Mouse (Mus musculus) forelimb bud, embryonic 11.5 days (tissue): ENCODE results near the gene Riok2.
"Not testable (repeated sequence)": the region's sequence is repeated elsewhere in the genome, so short reads cannot be mapped to it uniquely, and the experiment has no call there.

Experiments
- DNase-seq: peaks from one replicate; pipeline ENCODE4 v3.0.0-alpha.2; 2012; ENCODE audit warnings: low read depth, low spot score

Riok2 gene

GRCm38 (mm10) chr17:17373918-17374910 lies at the start of gene Riok2:
Gene Riok2 (plus strand): TSS chr17:17374309.
- peak; percentile 98 for DNase-seq

DNA sequence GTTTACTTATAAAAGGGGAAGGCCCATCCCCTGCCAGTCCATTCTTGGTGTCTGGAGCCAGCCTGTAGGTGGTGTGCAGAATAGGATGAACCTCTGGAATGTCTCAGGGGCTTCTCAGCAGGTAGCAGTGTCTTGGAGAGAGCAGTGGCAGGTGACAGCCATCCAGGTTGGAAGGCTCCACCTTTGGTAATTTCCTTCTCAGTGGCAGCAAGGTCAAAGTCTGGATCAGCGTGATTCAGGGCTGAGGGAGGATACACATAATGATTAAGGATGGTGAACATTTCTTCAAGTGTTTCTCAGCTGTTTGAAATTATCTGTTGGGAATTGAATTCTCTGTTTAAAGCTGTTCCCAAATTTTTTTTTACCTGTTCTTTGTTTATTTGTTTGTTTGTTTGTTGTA lies 48.1 kb upstream of the Riok2 start:
- DNase-seq, result not testable (repeated sequence)

GRCm38 (mm10) chr17:17326636-17327035 lies 47.5 kb upstream of the Riok2 start:
- no peak for DNase-seq

GRCm38 (mm10) chr17:17345374-17346183 lies 28.5 kb upstream of the Riok2 start:
- DNase-seq, result not testable (repeated sequence)

DNA sequence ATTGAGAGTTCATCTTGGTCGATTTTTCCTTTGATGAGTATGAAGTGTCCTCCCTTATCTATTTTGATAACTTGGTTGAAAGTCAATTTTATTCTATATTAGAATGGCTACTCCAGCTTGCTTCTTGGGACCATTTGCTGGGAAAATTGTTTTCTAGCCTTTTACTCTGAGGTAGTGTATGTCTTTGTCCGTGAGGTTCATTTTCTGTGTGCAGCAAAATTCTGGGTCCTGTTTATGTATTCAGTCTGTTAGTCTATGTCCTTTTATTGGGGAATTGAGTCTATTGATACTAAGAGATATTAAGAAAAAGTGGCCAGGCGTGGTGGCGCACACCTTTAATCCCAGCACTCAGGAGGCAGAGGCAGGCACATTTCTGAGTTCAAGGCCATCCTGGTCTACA lies 27.8 kb upstream of the Riok2 start:
- DNase-seq, result not testable (repeated sequence)

- DNase-seq, result no peak
Observed at GRCm38 (mm10) chr17:17373550-17373917, 575 bp upstream of the Riok2 start.

GRCm38 (mm10) chr17:17375581-17375980 lies 1.5 kb downstream of the Riok2 start:
- no peak for DNase-seq

- no peak for DNase-seq
Observed at GRCm38 (mm10) chr17:17383703-17384102, 9.6 kb downstream of the Riok2 start.

GRCm38 (mm10) chr17:17384502-17384901 lies 10.4 kb downstream of the Riok2 start:
- DNase-seq, result no peak

DNA sequence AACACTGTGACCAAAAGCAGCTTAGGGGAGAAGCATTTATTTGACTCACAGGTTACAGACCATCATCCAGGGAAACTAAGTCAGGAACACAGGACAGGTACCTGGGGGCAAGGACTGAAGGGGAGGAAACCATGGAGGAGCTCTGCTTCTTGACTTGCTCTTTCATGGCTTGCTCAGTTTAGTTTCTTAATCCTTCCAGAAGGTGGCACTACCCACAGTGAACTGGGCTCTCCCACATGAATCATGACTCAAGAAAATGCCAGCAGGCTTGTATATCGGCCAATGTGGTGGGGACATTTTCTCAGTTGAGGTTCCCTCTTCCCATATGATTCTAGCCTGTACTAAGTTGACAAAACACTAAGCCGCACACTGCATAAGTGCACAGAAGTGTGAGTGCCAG lies 12.0 kb downstream of the Riok2 start:
- no peak for DNase-seq

DNA sequence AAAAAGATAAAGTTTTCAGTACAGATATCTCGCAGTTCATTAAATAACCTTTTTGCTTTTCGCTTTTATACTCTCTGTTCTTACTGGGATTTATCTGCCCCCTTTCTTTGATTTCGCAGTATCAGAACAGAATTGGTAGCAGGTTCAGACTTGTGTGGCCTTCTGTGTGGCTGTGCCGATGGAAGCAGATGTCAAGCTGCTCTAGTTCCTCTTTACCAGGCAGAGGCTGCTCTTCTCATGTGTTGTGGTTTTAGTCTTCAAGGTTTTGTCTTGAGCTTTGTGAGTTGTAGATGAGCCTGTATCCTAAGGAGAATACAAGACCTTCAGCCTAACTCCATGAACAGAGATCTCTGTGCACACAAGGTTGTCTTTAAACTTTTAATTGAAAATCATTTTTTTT lies 17.7 kb downstream of the Riok2 start:
- DNase-seq, result no peak

DNA sequence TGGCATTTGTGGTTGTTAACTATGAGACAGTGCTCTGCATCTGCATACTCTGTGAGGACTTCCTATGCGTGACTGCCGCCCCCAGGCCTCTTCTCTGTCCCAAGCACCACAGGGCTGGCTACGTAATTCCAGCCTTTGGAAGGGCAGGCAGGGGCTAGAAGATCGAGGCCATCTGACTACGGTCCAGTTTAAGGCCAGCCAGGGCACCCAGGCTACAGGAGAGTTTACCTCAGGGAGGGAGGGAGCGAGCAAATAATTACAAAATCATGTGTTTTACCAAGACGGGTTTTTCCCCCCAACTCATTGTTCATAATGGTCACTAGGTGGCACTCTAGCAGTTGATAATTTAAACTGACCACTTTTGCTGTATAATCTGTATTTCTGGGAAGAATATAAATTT lies 18.8 kb downstream of the Riok2 start:
- DNase-seq, result no peak

- no peak for DNase-seq
Observed at GRCm38 (mm10) chr17:17393300-17393699, 19.2 kb downstream of the Riok2 start.

GRCm38 (mm10) chr17:17394336-17394735 lies 20.2 kb downstream of the Riok2 start:
- peak; percentile 84 for DNase-seq

- no peak for DNase-seq
Observed at GRCm38 (mm10) chr17:17396869-17397268, 22.8 kb downstream of the Riok2 start.

DNA sequence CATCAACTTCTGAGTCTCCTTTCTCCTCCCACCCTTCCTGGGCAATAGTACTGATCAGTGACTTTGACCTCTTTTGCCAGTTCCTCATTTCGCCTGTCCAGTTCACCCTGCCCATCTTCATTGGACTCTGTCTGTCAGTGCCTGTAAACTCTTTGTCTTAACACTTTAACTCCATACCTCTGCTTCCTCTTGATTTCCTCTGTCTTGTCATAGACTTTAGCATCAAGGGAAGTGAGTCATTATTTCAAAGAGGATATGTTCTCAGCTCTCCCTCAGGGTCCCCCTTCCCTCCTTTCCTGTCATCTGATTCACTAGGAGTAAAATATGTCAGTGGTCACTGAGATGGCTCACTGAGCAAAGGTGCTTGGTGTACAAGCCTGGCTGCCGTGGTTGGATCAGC lies 24.6 kb downstream of the Riok2 start:
- no peak for DNase-seq

DNA sequence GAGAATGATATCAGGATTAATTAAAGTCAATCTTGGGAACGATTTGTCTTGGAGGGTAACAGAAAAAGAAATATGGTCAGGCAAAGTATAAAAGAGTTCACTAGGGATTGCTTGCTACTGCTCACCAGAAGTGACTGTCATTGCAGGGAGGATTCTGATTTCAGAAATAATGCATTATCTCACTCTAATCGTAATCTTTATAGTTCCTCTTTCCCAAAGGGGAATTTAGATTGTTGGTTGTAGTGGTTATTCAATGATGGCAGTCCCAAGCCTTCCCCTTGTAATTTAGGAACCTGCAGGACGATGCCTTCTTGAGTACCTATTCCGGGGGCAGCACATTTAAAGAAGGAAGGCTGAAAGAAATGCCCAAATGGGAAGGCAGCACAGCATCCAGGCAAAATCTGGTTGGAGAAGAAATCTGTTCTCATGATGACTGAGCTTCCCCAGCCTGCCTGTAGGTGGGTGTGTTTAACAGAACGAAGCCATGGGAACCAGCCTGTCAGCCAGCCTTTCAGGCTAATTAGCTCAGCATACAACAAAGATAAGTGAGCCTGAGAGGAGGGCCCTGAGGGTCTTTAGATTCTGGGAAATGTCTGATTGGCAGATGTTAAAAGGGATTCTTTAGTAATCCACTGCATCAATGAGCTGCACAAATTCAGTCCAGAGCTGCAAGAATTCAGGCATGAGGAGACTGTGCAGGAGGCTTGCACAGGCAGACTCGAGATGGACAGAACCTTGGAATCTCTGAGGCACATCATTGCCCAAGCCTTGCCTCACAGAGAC lies 28.3 kb downstream of the Riok2 start, which contains the start of gene Lix1:
TSS of gene Lix1 (plus strand) at position 451 of the 783 bp plus-strand sequence.
- peak; percentile 89 for DNase-seq

GRCm38 (mm10) chr17:17403038-17403437 lies 28.9 kb downstream of the Riok2 start:
- no peak for DNase-seq

DNA sequence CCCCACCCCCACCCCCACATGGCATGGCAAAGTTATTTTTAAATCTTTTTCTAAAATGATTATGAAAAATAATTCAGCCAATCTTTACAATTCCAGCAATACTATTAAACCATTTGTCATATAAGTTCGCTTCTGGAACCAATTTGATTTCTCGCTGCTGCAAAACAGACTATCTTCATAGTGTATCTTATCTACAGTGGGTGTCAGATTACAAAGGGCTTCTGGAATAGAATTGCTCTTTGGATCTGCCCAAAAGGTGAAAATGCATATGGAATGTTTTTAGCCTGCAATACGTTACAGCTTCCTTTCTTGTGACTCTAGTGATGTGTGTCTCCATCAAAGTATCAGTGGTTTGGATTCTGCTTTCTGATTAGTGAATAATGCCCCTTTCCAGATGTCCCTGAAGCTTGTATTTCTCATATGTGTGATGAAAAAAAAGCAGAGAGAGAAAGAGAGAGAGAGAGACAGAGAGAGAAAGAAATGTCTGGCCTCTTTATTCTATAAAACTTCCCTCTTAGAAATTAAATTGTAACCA lies 29.5 kb downstream of the Riok2 start:
- no peak for DNase-seq

DNA sequence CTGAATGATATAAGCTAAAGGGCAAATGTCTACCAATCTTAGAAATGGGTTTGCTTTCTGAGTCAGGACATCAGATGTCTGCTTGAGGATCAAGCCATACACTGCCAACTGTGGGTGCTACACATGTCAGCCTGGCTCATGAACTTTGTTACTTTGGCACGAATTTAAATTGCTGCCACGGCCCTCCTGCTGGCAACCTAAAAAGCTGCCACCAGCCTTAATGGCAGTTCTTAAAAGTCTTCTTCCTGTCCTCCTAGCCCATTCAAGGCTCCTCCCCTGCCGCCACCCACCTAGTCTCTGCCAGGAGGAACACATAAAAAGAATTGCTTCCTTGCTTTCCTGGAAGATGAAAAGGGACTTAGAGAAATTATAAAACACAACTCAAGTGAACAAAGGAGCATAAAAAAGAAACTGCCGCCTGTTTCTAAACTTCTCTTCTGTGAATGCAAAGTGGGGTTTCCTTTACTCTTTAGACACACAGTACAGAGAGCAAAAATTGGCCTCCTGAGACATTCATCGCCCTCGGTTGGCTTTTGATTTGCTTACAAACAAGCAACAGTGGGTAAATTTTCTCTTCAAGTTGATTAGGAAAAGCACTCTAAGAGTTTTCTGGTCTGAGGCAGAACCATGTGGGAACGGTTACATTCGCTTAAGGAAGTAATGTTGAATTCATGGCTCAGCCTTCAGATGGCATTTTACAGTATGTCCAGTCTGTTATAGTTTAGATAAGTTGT lies 30.9 kb downstream of the Riok2 start:
- peak; percentile 64 for DNase-seq

GRCm38 (mm10) chr17:17405606-17406005 lies 31.5 kb downstream of the Riok2 start:
- no peak for DNase-seq
